Mouse (Mus musculus) lung, postnatal 0 days (tissue): Measurements from ENCODE around the gene Cntf.

Experiments used
- CTCF ChIP-seq: IDR thresholded peaks from 2 replicates; pipeline ENCODE4 v1.5.1; 2016; ENCODE audit warnings: antibody characterized with exemption, mild to moderate bottlenecking
- EP300 ChIP-seq: IDR thresholded peaks from 2 replicates; pipeline ENCODE4 v1.6.1; 2016; ENCODE audit warnings: antibody characterized with exemption, mild to moderate bottlenecking, control low read depth

GRCm38 (mm10) chr19:12798404-12798803, 33.0 kb upstream of the Cntf start:
- TF ChIP-seq CTCF (no peak), EP300 (no peak)
